Mouse (Mus musculus) CH12.LX (cell line): ENCODE measurements around the gene Calml3. TPM values are rescaled to one million over a fixed set of nuclear protein-coding genes. Genes with fewer than 3 reads are reported as not detected.

Experiments
- DNase-seq: peaks from one replicate; pipeline ENCODE4 v3.0.0-alpha.2; 2013; ENCODE audit errors: extremely low read depth
- H3K27ac ChIP-seq: 2 replicates; pipeline ENCODE4 v1.5.1; 2012; ENCODE audit warnings: low read depth, mild to moderate bottlenecking, control low read depth, moderate library complexity; ENCODE audit not compliant: insufficient read depth
- H3K27me3 ChIP-seq: replicated peaks from 2 replicates; pipeline ENCODE3; 2012; ENCODE audit warnings: inconsistent platforms
- H3K36me3 ChIP-seq, 2 experiments: replicated peaks in 1 of 2; 2 replicates each; pipeline versions ENCODE3 to v1.6.1; 2012; ENCODE audit warnings: inconsistent platforms in 1 of 2, low read length in 1 of 2, mild to moderate bottlenecking in 1 of 2, mixed read lengths in 1 of 2, moderate library complexity in 1 of 2; ENCODE audit not compliant: control insufficient read depth in 1 of 2, insufficient read depth in 1 of 2
- H3K4me1 ChIP-seq, 2 experiments: 2 replicates each; pipeline ENCODE4 v1.6.1; 2012; ENCODE audit warnings: inconsistent platforms in 1 of 2, moderate library complexity in 1 of 2; ENCODE audit not compliant: insufficient read depth in 2 of 2, control insufficient read depth in 1 of 2
- H3K4me2 ChIP-seq: 2 replicates; pipeline ENCODE4 v1.6.1; 2012; ENCODE audit warnings: low read depth, mild to moderate bottlenecking, control low read depth; ENCODE audit not compliant: poor library complexity, insufficient read depth, severe bottlenecking
- H3K4me3 ChIP-seq, 3 experiments: fragments of 150-350 bp in 1 of 3; sonication (generic) in 1 of 3; replicated peaks in 1 of 3; 2 replicates each; pipeline versions ENCODE3 to v1.5.1; 2011 to 2012; ENCODE audit warnings: low read depth in 2 of 3, low read length in 2 of 3, mild to moderate bottlenecking in 2 of 3, moderate library complexity in 2 of 3, control low read depth in 1 of 3, improper control_type of control experiment in 1 of 3, inconsistent platforms in 1 of 3, mixed read lengths in 1 of 3; ENCODE audit not compliant: poor library complexity in 1 of 3
- H3K79me2 ChIP-seq: replicated peaks from 2 replicates; pipeline ENCODE4 v1.6.1; 2012; ENCODE audit warnings: mild to moderate bottlenecking, moderate library complexity; ENCODE audit not compliant: control insufficient read depth, poor library complexity, insufficient read depth, severe bottlenecking; ENCODE audit errors: extremely low read depth
- H3K9ac ChIP-seq: 2 replicates; pipeline ENCODE4 v1.6.1; 2012; ENCODE audit warnings: low read depth, mild to moderate bottlenecking, control low read depth, moderate library complexity; ENCODE audit not compliant: insufficient read depth
- H3K9me3 ChIP-seq: replicated peaks from 2 replicates; pipeline ENCODE3; 2012; ENCODE audit warnings: low read length, inconsistent platforms, mixed read lengths
- BHLHE40 ChIP-seq: IDR thresholded peaks from 2 replicates; pipeline ENCODE4 v1.6.1; 2011; ENCODE audit warnings: mild to moderate bottlenecking, low read depth, low read length, improper control_type of control experiment
- CHD2 ChIP-seq: IDR thresholded peaks from 2 replicates; pipeline ENCODE4 v1.6.1; 2011; ENCODE audit warnings: low read length, improper control_type of control experiment
- ELF1 ChIP-seq: IDR thresholded peaks from 2 replicates; pipeline ENCODE4 v1.6.1; 2014; ENCODE audit warnings: low read depth, mild to moderate bottlenecking, inconsistent platforms, low read length, improper control_type of control experiment
- EP300 ChIP-seq: IDR thresholded peaks from 2 replicates; pipeline ENCODE4 v1.6.1; 2011; ENCODE audit warnings: low read length, improper control_type of control experiment
- GABPA ChIP-seq: IDR thresholded peaks from 2 replicates; pipeline ENCODE4 v1.6.1; 2012; ENCODE audit warnings: low read depth, low read length, improper control_type of control experiment, inconsistent platforms; ENCODE audit not compliant: insufficient replicate concordance
- IRF4 ChIP-seq: IDR thresholded peaks from 2 replicates; pipeline ENCODE4 v1.6.1; 2014; ENCODE audit warnings: low read depth, mild to moderate bottlenecking, inconsistent platforms, low read length, improper control_type of control experiment
- JUND ChIP-seq: conservative IDR thresholded peaks from 2 replicates; pipeline ENCODE4 v1.6.1; 2011; ENCODE audit warnings: low read depth, low read length, improper control_type of control experiment
- MXI1 ChIP-seq: IDR thresholded peaks from 2 replicates; pipeline ENCODE4 v1.6.1; 2011; ENCODE audit warnings: mild to moderate bottlenecking, low read depth, low read length, improper control_type of control experiment
- MYC ChIP-seq: IDR thresholded peaks from 2 replicates; pipeline ENCODE4 v1.6.1; 2011; ENCODE audit warnings: low read depth, mild to moderate bottlenecking, improper control_type of control experiment, low read length
- NRF1 ChIP-seq: IDR thresholded peaks from 2 replicates; pipeline ENCODE4 v1.6.1; 2014; ENCODE audit warnings: low read depth, mild to moderate bottlenecking, inconsistent platforms, low read length, improper control_type of control experiment, moderate library complexity
- PAX5 ChIP-seq: IDR thresholded peaks from 2 replicates; pipeline ENCODE4 v1.6.1; 2012; ENCODE audit warnings: low read length, inconsistent platforms, mixed read lengths
- RCOR1 ChIP-seq: conservative IDR thresholded peaks from 2 replicates; pipeline ENCODE4 v1.6.1; 2012; ENCODE audit warnings: low read depth, mild to moderate bottlenecking, inconsistent platforms, low read length, improper control_type of control experiment
- TBP ChIP-seq: conservative IDR thresholded peaks from 2 replicates; pipeline ENCODE4 v1.6.1; 2011; ENCODE audit warnings: low read depth, low read length, improper control_type of control experiment
- UBTF ChIP-seq: IDR thresholded peaks from 2 replicates; pipeline ENCODE4 v1.6.1; 2012; ENCODE audit warnings: low read depth, mild to moderate bottlenecking, inconsistent platforms, low read length, improper control_type of control experiment, moderate library complexity
- USF1 ChIP-seq: IDR thresholded peaks from 2 replicates; pipeline ENCODE4 v1.6.1; 2014; ENCODE audit warnings: low read depth, mild to moderate bottlenecking, inconsistent platforms, low read length, improper control_type of control experiment
- USF2 ChIP-seq: conservative IDR thresholded peaks from 2 replicates; pipeline ENCODE4 v1.6.1; 2011; ENCODE audit warnings: low read depth, low read length, improper control_type of control experiment
- ZMIZ1 ChIP-seq: IDR thresholded peaks from 2 replicates; pipeline ENCODE4 v1.6.1; 2012; ENCODE audit warnings: low read depth, mild to moderate bottlenecking, inconsistent platforms, low read length, improper control_type of control experiment
- dilution Hi-C: fragments of 300-500 bp; cut with MboI; formaldehyde crosslinking; loops from 2 replicates; pipeline ENCODE4 v1.14.3; 2020; ENCODE audit warnings: low sequenced_read_pairs; ENCODE audit not compliant: extremely low pct_unique_long_range_greater_than_20kb, extremely low pct_ligation_motif_present
- in situ Hi-C: fragments of 300-500 bp; cut with MboI; formaldehyde crosslinking; loops from 3 replicates; pipeline ENCODE4 v1.14.3; 2019; ENCODE audit warnings: low sequenced_read_pairs, low pct_ligation_motif_present, low pct_unique_long_range_greater_than_20kb, mixed read lengths
- polyA plus RNA-seq: library from polyadenylated mRNA; unstranded; fragments of >175 nt; gene quantifications from 2 replicates; pipeline ENCODE4 v1.2.1, GENCODE M21; 2012; ENCODE audit warnings: low read depth; ENCODE audit not compliant: insufficient read length
- total RNA-seq, 2 experiments: library from RNA; depleted of rRNA; stranded (reverse); fragments of 300-350 nt in 1 of 2; fragments of >200 nt in 1 of 2; gene quantifications; 2 replicates each; pipeline ENCODE4 v1.2.3; 2012 to 2014

Gene Calml3
- total and polyA plus RNA-seq, 3 experiments, result not detected

DNA sequence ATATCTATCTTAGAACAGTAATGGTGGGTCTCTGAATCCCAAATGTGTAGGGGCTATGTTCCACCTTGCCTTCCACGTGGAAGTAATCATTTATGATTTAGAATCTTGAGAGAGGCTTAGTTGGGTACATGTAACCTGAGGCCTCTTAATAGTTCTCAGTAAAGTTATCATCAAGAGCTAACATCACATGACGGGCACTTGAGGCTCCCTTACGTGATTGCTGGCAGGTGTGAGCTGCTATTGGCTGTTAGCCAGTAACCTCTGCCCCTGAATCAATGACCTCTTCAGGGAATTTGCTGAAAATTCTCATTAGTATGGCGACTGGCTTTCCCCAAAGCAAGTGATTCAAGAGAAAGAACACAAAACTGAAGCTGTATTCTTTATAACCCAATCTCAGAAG is 17.0 kb downstream of the Calml3 start:
- no peak overlapping the region for H3K4me3 ChIP-seq
- TF ChIP-seq RCOR1 (no peak), CHD2 (no peak), USF1 (no peak), GABPA (no peak), TBP (no peak), JUND (no peak)
- peaks cover 4% of the 10 kb centered on the region for H3K27me3 ChIP-seq
- DNase-seq, result no peak
- no peak overlapping the region for H3K9ac ChIP-seq
- peaks cover 2 to 41% of the 10 kb centered on the region in 2 experiments for H3K4me1 ChIP-seq
- H3K4me2 ChIP-seq, result no peak overlapping the region
- no peaks in the 10 kb centered on the region for H3K9me3 ChIP-seq
- H3K27ac ChIP-seq, result no peak overlapping the region
- dilution Hi-C loops (no loop called here), in situ Hi-C loops (no loop called here)
- H3K36me3 ChIP-seq, result no peaks in the 10 kb centered on the region
- H3K79me2 ChIP-seq, result no peaks in the 10 kb centered on the region

DNA sequence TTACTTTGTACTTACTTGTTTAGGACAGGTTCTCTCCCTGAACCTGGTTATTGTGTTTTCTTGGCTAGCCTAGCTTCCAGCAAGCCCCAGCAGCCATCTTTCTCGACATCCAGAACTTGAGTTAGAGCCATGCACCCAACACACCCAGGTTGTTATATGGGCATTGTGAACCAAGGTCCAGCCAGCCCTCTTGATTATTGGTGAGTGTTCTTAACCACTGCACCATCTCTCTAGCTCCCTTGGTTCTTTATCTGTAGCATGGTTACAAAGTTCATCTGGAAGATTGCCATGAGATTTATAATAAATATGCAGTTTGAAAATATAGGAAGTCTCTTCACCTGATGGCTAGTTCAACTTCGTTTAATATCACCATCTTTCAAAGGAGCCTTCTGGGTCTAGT is 20.5 kb downstream of the Calml3 start:
- Histone ChIP-seq H3K9ac (no peak overlapping the region), H3K4me2 (no peak overlapping the region), H3K9me3 (no peaks in the 10 kb centered on the region)
- dilution Hi-C loops (no loop called here), in situ Hi-C loops (no loop called here)
- no peak for DNase-seq
- TF ChIP-seq UBTF (no peak), IRF4 (no peak), CHD2 (no peak), ZMIZ1 (no peak), EP300 (no peak), RCOR1 (no peak), JUND (no peak), USF2 (no peak), MXI1 (no peak), ELF1 (no peak), BHLHE40 (no peak), PAX5 (no peak), NRF1 (no peak), MYC (no peak)
- TF ChIP-seq, all 38 proteins: peak for 0
- Histone ChIP-seq H3K36me3 (no peaks in the 10 kb centered on the region), H3K79me2 (no peaks in the 10 kb centered on the region), H3K4me3 (no peak overlapping the region), H3K27me3 (peaks cover 2% of the 10 kb centered on the region), H3K27ac (no peak overlapping the region), H3K4me1 (peaks cover 7 to 36% of the 10 kb centered on the region in 2 experiments)
